Mouse (Mus musculus) midbrain, postnatal 0 days (tissue): ENCODE measurements around the gene Fbxo10. TPM values are rescaled to one million over a fixed set of nuclear protein-coding genes. Genes with fewer than 3 reads are reported as not detected.

Source experiments
- ATAC-seq: fragments of 200-750 bp; cut with Nextera tagmentation; 2 replicates; pipeline ENCODE4 v1.8.0; 2017; ENCODE audit warnings: moderate number of reproducible peaks, mild to moderate bottlenecking, moderate TSS enrichment, moderate library complexity; ENCODE audit not compliant: low FRiP score
- DNase-seq: peaks from one replicate; pipeline ENCODE4 v3.0.0-alpha.2; 2015; ENCODE audit warnings: low spot score
- H3K27ac ChIP-seq: fragments of 300-500 bp; sonication (generic); 2 replicates; pipeline ENCODE4 v1.5.1; 2014; ENCODE audit warnings: low read depth, mild to moderate bottlenecking, low read length, mixed read lengths
- H3K27me3 ChIP-seq: fragments of 300-500 bp; sonication (generic); 2 replicates; pipeline ENCODE4 v1.6.1; 2014; ENCODE audit warnings: low read length, control low read depth, mixed read lengths; ENCODE audit not compliant: insufficient read depth
- H3K36me3 ChIP-seq: fragments of 300-500 bp; sonication (generic); 2 replicates; pipeline ENCODE4 v1.6.1; 2014; ENCODE audit warnings: low read length, control low read depth, mixed read lengths; ENCODE audit not compliant: insufficient read depth
- H3K4me1 ChIP-seq: fragments of 300-500 bp; sonication (generic); 2 replicates; pipeline ENCODE4 v1.6.1; 2014; ENCODE audit warnings: mild to moderate bottlenecking, control low read depth, antibody characterized with exemption, low read length, mixed read lengths; ENCODE audit not compliant: insufficient read depth
- H3K4me2 ChIP-seq: fragments of 300-500 bp; sonication (generic); 2 replicates; pipeline ENCODE4 v1.6.1; 2014; ENCODE audit warnings: low read depth, mild to moderate bottlenecking, low read length, mixed read lengths; ENCODE audit not compliant: poor library complexity, severe bottlenecking
- H3K4me3 ChIP-seq: fragments of 300-500 bp; sonication (generic); 2 replicates; pipeline ENCODE4 v1.5.1; 2014; ENCODE audit warnings: low read depth, mild to moderate bottlenecking, low read length, moderate library complexity
- H3K9ac ChIP-seq: fragments of 300-500 bp; sonication (generic); replicated peaks from 2 replicates; pipeline ENCODE4 v1.6.1; 2014; ENCODE audit warnings: mild to moderate bottlenecking, low read length, moderate library complexity, mixed read lengths; ENCODE audit not compliant: poor library complexity, severe bottlenecking
- H3K9me3 ChIP-seq: fragments of 300-500 bp; sonication (generic); 2 replicates; pipeline ENCODE4 v1.6.1; 2016; ENCODE audit warnings: low read length, control low read depth
- CTCF ChIP-seq: IDR thresholded peaks from 2 replicates; pipeline ENCODE4 v1.5.1; 2016; ENCODE audit warnings: antibody characterized with exemption, mild to moderate bottlenecking
- WGBS: fragments of 180-500 bp; shearing (Covaris S2); extraction: QIAGEN DNeasy Blood & Tissue Kit; methylation state at CpG from one replicate; pipeline ENCODE4 v1.1.7; 2014; 5-methylcytosine and 5-hydroxymethylcytosine counted together
- polyA plus RNA-seq: library from polyadenylated mRNA; unstranded; fragments of >200 nt; fragmentation: Nextera tagmentation; extraction: Ambion mirVana; gene quantifications from 2 replicates; pipeline ENCODE4 v1.2.1, GENCODE M21; 2015
- total RNA-seq: library from RNA; depleted of rRNA; stranded (reverse); fragments of >200 nt; gene quantifications from 2 replicates; pipeline ENCODE4 v1.2.3, GENCODE M21; 2014

Fbxo10 gene
- total and polyA plus RNA-seq, 2 experiments from 2014 or later, result 13.7 to 24.6 TPM

DNA sequence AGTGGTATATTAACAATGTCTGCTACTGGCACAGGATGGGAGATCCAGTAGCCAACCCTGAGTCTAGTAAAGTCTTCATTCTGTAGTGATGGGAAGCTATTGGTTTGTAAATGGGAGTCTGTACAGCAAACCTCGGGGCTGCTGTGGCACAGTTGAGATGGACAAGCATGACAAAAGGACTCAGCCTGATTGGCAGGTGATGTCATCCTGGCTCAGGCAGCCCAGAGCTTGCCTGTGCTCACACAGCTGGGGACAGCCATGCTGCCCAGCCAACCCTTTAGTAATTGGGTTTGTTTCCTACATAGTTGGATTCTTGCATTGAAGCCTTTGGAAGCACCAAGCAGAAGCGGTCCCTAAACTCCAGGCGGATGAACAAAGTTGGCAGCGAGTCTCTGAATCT, 57.9 kb downstream of the Fbxo10 start:
- 81% methylated on average over 4 of the region's 4 CpGs for WGBS
- Histone ChIP-seq H3K9me3 (no peaks in the 10 kb centered on the region), H3K27ac (no peak overlapping the region), H3K4me2 (no peak overlapping the region), H3K4me1 (no peaks in the 10 kb centered on the region), H3K9ac (no peak overlapping the region), H3K36me3 (peaks cover 47% of the 10 kb centered on the region), H3K4me3 (no peak overlapping the region), H3K27me3 (no peaks in the 10 kb centered on the region)
- TF ChIP-seq CTCF, result no peak
- no peak for DNase-seq
- no peak for ATAC-seq

DNA sequence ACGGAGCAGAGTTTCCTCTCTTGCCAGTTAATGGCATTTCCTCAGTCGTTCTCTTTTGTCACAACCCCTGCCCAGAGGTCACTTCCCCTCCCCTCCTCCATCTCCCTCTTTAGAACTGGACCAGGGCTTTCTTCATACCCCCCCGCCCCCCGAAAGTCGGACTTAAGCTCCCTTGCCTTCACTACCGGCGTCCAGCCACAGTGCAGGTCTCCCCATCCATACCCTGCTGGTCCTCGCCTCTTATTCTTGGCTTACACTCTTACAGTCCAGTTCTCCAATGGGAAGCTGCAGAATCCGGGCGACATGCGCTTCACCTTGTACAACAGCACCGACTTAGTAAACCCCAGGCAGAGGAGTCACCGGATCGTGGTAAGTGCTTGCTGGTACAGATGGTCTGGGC, 65.4 kb downstream of the Fbxo10 start:
- WGBS, result under 1% methylated on average over 14 of the region's 14 CpGs
- Histone ChIP-seq H3K9me3 (no peaks in the 10 kb centered on the region), H3K4me2 (peak overlapping the region; percentile 96), H3K27ac (0 out of 2 replicates have a peak overlapping the region, but pooled peaks have one; percentile 18), H3K4me3 (peak overlapping the region; percentile 74), H3K27me3 (no peaks in the 10 kb centered on the region), H3K36me3 (peaks cover 9% of the 10 kb centered on the region; the same call in 1 of the 2 replicates), H3K9ac (peak overlapping the region; percentile 67), H3K4me1 (peaks cover 10% of the 10 kb centered on the region; the same call in 1 of the 2 replicates)
- DNase-seq (no peak), ATAC-seq (peak; percentile 48; the same call in 1 of the 2 replicates)
- TF ChIP-seq CTCF, result no peak

DNA sequence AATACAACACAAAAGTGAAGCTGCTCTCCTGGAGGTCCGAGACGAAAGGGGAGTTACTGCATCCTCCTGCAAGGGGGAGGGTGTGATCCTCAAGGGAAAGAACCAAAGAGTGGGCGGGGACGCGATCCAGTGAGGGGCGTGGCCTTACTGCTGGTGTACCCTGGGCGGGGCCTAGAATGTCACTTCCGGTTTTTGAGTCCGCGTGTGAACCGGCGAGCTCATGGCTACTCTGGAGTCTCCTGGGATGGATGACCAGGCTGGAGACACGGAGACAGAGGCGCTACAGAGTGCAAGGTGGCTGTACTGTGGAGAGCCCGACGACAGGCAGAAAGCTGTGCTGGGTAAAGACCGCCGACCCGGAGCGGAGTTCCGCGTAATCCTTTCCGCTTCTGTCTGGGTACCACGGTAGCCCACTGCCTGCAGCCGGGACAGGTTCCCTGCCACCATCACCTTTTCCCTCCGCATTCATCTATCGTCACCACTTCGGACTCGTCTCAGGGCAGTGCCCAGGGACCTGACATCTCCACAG, 65.9 kb downstream of the Fbxo10 start, which contains the start of gene Polr1e:
Gene Polr1e, plus strand, starts transcription at position 132 of the 529 bp plus-strand sequence.
- TF ChIP-seq CTCF, result no peak
- peaks cover 10% of the 10 kb centered on the region; the same call in 1 of the 2 replicates for H3K4me1 ChIP-seq
- peak; percentile 90 for DNase-seq
- H3K27ac ChIP-seq, result peak within 1 kb of the TSS; percentile 18; the same call in 1 of the 2 replicates
- H3K4me3 ChIP-seq, result peak within 1 kb of the TSS; percentile 74
- peaks cover 6% of the 10 kb centered on the region; the same call in 1 of the 2 replicates for H3K36me3 ChIP-seq
- H3K4me2 ChIP-seq, result peak within 1 kb of the TSS; percentile 96
- H3K9me3 ChIP-seq, result no peaks in the 10 kb centered on the region
- ATAC-seq, result peak; percentile 80
- WGBS, result 0% methylated on average over 29 of the region's 29 CpGs
- H3K27me3 ChIP-seq, result no peaks in the 10 kb centered on the region
- H3K9ac ChIP-seq, result peak within 1 kb of the TSS; percentile 67

DNA sequence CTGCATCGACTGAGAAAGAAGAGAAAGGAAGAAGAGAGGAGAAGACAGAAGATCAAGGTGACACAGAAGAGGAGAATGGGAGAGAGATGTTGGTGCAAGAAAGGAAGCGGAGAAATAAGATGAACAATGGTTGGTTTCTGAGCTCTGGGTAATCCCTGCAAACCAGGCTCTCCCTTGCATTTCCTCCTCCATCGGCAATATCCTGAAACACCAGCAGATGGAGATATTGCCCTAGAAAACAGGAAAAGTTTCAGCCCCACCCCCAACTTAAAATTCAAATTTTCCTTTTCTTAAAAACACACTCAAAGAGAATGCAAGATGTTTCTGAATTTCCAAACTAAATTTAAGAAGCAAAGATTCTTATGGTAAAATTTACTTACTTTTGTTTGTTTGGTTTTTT, 68.8 kb downstream of the Fbxo10 start:
- DNase-seq, result peak; percentile 59
- TF ChIP-seq CTCF, result peak; percentile 86
- Histone ChIP-seq H3K9ac (peak overlapping the region; percentile 37), H3K27me3 (no peaks in the 10 kb centered on the region), H3K27ac (no peak overlapping the region), H3K36me3 (no peaks in the 10 kb centered on the region), H3K4me2 (no peak overlapping the region), H3K4me1 (peaks cover 10% of the 10 kb centered on the region; the same call in 1 of the 2 replicates), H3K9me3 (no peaks in the 10 kb centered on the region), H3K4me3 (no peak overlapping the region)
- 11% methylated on average over 3 of the region's 3 CpGs for WGBS
- no peak for ATAC-seq

DNA sequence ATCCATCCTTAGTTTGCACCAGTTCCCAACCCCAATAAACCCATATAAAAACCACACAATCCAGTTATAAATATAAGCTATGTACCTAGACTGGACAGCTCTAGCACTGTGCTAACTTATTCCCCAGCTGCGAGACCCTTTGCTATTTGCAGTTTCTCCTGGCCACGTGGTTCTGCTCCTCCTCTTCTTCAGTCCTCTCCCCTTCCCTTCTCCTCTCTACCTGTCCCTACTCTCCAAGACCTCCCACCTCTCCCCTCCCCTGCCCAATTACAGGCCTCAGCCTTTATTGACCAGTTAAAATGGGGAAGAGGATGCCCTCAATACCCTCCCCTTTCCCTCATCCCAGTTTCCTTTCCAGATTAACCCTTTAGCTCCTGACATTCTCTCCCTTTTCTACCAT, 70.9 kb downstream of the Fbxo10 start:
- Histone ChIP-seq H3K9me3 (no peaks in the 10 kb centered on the region), H3K9ac (no peak overlapping the region), H3K27ac (no peak overlapping the region), H3K27me3 (no peaks in the 10 kb centered on the region), H3K36me3 (no peaks in the 10 kb centered on the region), H3K4me3 (peak overlapping the region; percentile 68), H3K4me1 (peaks cover 8% of the 10 kb centered on the region; the same call in 1 of the 2 replicates), H3K4me2 (peak overlapping the region; percentile 86)
- no peak for TF ChIP-seq CTCF
- no peak for ATAC-seq
- no peak for DNase-seq
- WGBS, result 11% methylated on average over 2 of the region's 2 CpGs

DNA sequence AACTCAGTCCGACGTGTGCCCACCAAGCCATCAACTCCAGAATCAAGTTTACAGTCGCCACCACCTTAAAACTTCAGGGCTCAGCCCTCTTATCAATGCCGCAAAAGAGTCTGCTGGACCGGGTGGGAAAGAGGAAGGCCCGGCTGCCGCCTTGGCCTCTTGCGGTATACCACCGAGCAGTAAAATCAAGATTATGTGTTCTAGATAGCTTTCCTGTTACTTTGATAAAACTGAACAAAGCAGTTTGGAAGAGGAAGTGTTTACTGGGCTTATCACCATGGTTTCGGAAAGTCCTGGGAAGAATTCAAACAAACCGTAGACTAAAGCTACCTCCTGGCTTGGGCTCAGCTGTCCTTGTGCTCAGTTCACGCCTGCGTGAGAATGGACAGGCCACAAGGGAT, 71.4 kb downstream of the Fbxo10 start:
- peak overlapping the region; percentile 71 for H3K9ac ChIP-seq
- no peak for TF ChIP-seq CTCF
- peak overlapping the region; percentile 68 for H3K4me3 ChIP-seq
- 1% methylated on average over 13 of the region's 13 CpGs for whole genome bisulfite sequencing
- no peaks in the 10 kb centered on the region for H3K27me3 ChIP-seq
- H3K4me2 ChIP-seq, result peak overlapping the region; percentile 86
- DNase-seq, result no peak
- no peak for ATAC-seq
- peaks cover 8% of the 10 kb centered on the region; the same call in 1 of the 2 replicates for H3K4me1 ChIP-seq
- H3K27ac ChIP-seq, result peak overlapping the region; percentile 75
- H3K9me3 ChIP-seq, result no peaks in the 10 kb centered on the region
- no peaks in the 10 kb centered on the region for H3K36me3 ChIP-seq
